Mouse (Mus musculus) kidney, embryonic 16.5 days (tissue): Measurements from ENCODE around the gene Tmem44. TPM values are rescaled to one million over a fixed set of nuclear protein-coding genes. Genes with fewer than 3 reads are reported as not detected.
A peak's percentile ranks its signal among the peaks of the same experiment; 100 is the strongest.

Experiments
- ATAC-seq: fragments of 200-750 bp; cut with Nextera tagmentation; 2 replicates; pipeline ENCODE4 v1.8.0; 2017; ENCODE audit warnings: moderate TSS enrichment; ENCODE audit not compliant: low FRiP score, low TSS enrichment
- H3K27ac ChIP-seq: fragments of 300-500 bp; sonication (generic); 2 replicates; pipeline ENCODE4 v1.5.1; 2014; ENCODE audit warnings: low read length
- H3K27me3 ChIP-seq: fragments of 300-500 bp; sonication (generic); 2 replicates; pipeline ENCODE4 v1.6.1; 2014; ENCODE audit warnings: low read length, control low read depth, mixed read lengths; ENCODE audit not compliant: insufficient read depth
- H3K36me3 ChIP-seq: fragments of 300-500 bp; sonication (generic); 2 replicates; pipeline ENCODE4 v1.6.1; 2014; ENCODE audit warnings: low read length, control low read depth, mixed read lengths; ENCODE audit not compliant: insufficient read depth
- H3K4me1 ChIP-seq: fragments of 300-500 bp; sonication (generic); 2 replicates; pipeline ENCODE4 v1.6.1; 2014; ENCODE audit warnings: low read length, control low read depth, mixed read lengths; ENCODE audit not compliant: insufficient read depth
- H3K4me2 ChIP-seq: fragments of 300-500 bp; sonication (generic); replicated peaks from 2 replicates; pipeline ENCODE4 v1.6.1; 2014; ENCODE audit warnings: low read depth, low read length
- H3K4me3 ChIP-seq: fragments of 300-500 bp; sonication (generic); 2 replicates; pipeline ENCODE4 v1.5.1; 2014; ENCODE audit warnings: mild to moderate bottlenecking, low read length
- H3K9ac ChIP-seq: fragments of 300-500 bp; sonication (generic); replicated peaks from 2 replicates; pipeline ENCODE4 v1.6.1; 2014; ENCODE audit warnings: low read length
- H3K9me3 ChIP-seq: fragments of 300-500 bp; sonication (generic); 2 replicates; pipeline ENCODE4 v1.6.1; 2016; ENCODE audit warnings: low read length, control low read depth
- WGBS: fragments of 180-500 bp; shearing (Covaris S2); extraction: QIAGEN DNeasy Blood & Tissue Kit; methylation state at CpG from one replicate; pipeline ENCODE4 v1.1.7; 2014; 5-methylcytosine and 5-hydroxymethylcytosine counted together
- polyA plus RNA-seq: library from polyadenylated mRNA; unstranded; fragments of >200 nt; fragmentation: Nextera tagmentation; extraction: Ambion mirVana; gene quantifications from 2 replicates; pipeline ENCODE4 v1.2.1, GENCODE M21; 2015

Gene Tmem44
- polyA plus RNA-seq, 1 experiment from 2014 or later: 16.8 TPM

GRCm38 (mm10) chr16:30539433-30539832, 11.2 kb downstream of the Tmem44 start:
- H3K9me3 ChIP-seq: no peaks in the 10 kb centered on the region
- H3K4me2 ChIP-seq: no peak overlapping the region
- H3K4me1 ChIP-seq: 0 out of 2 replicates have a peak, but pooled peaks cover 3% of the 10 kb centered on the region
- no peaks in the 10 kb centered on the region for H3K36me3 ChIP-seq
- WGBS: 25% methylated on average over 10 of the region's 10 CpGs
- peak; percentile 10; the same call in 1 of the 2 replicates for ATAC-seq
- no peaks in the 10 kb centered on the region for H3K27me3 ChIP-seq
- H3K27ac ChIP-seq: no peak overlapping the region
- no peak overlapping the region for H3K4me3 ChIP-seq
- H3K9ac ChIP-seq: no peak overlapping the region

DNA sequence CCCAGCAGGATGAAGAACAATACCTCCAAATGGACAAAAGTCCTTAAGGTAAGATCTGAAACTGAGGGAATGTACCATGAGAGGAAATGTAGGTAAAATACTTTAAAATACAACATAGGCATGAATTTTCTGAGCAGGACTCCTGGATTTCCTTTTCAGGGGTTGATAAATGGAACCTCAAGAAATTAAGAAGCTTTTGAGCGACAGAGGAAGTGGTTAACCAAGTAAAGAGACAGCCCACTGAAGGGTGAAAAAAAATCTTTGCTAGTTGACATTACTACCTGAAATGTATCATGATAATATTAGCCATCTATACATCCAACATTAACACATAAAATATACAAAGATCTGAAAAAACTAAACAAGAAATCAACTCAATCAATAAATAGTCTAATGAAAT, 15.6 kb downstream of the Tmem44 start:
- Histone ChIP-seq H3K4me2 (no peak overlapping the region), H3K9me3 (no peaks in the 10 kb centered on the region), H3K4me3 (no peak overlapping the region), H3K27me3 (no peaks in the 10 kb centered on the region), H3K27ac (no peak overlapping the region), H3K9ac (no peak overlapping the region), H3K4me1 (0 out of 2 replicates have a peak, but pooled peaks cover under 1% of the 10 kb centered on the region), H3K36me3 (no peaks in the 10 kb centered on the region)
- no peak for ATAC-seq
- WGBS: 81% methylated on average over 1 of the region's 1 CpGs

DNA sequence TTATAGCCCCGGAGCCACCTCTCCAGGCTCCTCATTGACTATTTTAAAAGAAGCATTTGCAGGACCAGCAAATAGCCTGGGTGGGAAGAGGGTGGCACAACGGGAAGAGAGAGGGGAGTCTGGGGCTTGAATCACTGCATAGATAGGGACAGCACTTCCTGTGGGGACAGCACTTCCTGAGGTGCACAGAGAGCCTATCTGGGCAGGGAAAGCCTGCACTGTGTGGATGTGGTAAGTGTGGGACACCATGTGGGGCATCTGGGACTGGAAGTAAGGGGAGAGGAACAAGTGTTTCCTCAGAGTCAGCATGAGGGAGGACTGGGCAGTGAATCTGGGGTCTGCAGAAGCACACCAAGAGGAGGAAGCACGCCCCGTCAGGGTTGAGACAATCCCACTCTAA, 17.1 kb downstream of the Tmem44 start:
- Histone ChIP-seq H3K9me3 (no peaks in the 10 kb centered on the region), H3K4me2 (no peak overlapping the region), H3K4me3 (no peak overlapping the region), H3K27me3 (no peaks in the 10 kb centered on the region), H3K27ac (no peak overlapping the region), H3K36me3 (no peaks in the 10 kb centered on the region), H3K4me1 (no peaks in the 10 kb centered on the region), H3K9ac (no peak overlapping the region)
- ATAC-seq: no peak
- 44% methylated on average over 4 of the region's 4 CpGs for WGBS

- no peak overlapping the region for H3K4me3 ChIP-seq
- H3K27me3 ChIP-seq: no peaks in the 10 kb centered on the region
- H3K9me3 ChIP-seq: no peaks in the 10 kb centered on the region
- H3K4me1 ChIP-seq: no peaks in the 10 kb centered on the region
- no peaks in the 10 kb centered on the region for H3K36me3 ChIP-seq
- ATAC-seq: no peak
- H3K4me2 ChIP-seq: no peak overlapping the region
- H3K27ac ChIP-seq: no peak overlapping the region
- WGBS: 8% methylated on average over 1 of the region's 1 CpGs
- no peak overlapping the region for H3K9ac ChIP-seq
These were observed 17.7 kb downstream of the Tmem44 start for GRCm38 (mm10) chr16:30532929-30533328.

DNA sequence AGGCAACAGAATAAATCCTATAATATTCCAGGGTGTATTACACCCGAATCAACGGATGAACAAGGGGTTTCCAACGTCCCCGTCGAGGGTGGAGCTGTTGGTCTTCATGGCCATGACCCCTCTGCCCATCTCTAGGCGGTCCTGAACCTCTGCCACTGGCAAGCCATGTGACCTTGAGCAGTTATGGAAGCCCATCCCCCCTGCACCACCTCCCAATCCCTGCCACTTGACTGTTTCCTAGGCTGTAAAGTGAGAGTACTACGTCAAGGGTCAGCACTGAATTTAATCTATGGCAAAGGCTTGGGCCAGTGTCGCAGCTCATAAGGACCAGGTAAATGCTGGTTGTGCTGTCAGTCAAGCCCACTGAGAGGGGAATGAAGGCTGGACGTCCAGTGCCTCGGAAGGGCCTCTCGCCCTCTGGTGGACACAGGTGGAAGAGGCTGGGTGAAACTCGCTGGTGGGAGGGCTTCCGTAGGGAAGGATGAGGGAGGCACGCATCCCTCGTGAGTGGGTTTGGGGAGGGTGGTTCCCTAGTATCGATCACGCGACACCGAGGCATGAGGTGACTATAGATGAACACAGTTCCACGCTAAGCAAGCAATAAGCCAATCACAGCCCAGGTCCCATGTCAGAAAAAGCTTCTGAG, 18.8 kb downstream of the Tmem44 start:
- WGBS: 30% methylated on average over 20 of the region's 20 CpGs
- Histone ChIP-seq H3K4me3 (no peak overlapping the region), H3K27ac (no peak overlapping the region), H3K4me1 (no peaks in the 10 kb centered on the region), H3K27me3 (no peaks in the 10 kb centered on the region), H3K36me3 (no peaks in the 10 kb centered on the region), H3K9me3 (no peaks in the 10 kb centered on the region), H3K9ac (no peak overlapping the region), H3K4me2 (peak overlapping the region; percentile 36; the same call in 1 of the 2 replicates)
- ATAC-seq: peak; percentile 35; the same call in 1 of the 2 replicates

DNA sequence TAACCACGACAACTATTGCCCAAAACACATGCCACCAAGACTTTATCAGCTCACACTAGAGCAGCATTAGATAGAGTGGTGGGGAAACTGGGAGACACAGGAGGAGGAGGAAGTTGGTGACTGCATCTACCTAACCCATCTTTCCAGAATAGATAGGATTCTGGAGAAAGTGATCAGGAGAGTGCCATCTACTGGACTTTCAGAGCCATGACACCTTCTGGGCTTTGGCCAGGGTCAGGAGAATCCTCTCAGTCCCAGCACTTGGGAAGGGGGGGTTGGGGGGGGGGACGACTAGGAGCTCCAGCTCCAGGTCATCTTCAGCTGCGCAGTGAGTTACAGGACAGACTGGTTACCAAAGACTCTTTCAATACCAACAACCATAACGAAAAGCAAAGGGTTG, 19.8 kb downstream of the Tmem44 start:
- Histone ChIP-seq H3K9ac (no peak overlapping the region), H3K9me3 (no peaks in the 10 kb centered on the region), H3K4me3 (no peak overlapping the region), H3K4me1 (no peaks in the 10 kb centered on the region), H3K27me3 (no peaks in the 10 kb centered on the region), H3K27ac (no peak overlapping the region), H3K36me3 (no peaks in the 10 kb centered on the region), H3K4me2 (no peak overlapping the region)
- no peak for ATAC-seq
- WGBS: 45% methylated on average over 4 of the region's 4 CpGs

DNA sequence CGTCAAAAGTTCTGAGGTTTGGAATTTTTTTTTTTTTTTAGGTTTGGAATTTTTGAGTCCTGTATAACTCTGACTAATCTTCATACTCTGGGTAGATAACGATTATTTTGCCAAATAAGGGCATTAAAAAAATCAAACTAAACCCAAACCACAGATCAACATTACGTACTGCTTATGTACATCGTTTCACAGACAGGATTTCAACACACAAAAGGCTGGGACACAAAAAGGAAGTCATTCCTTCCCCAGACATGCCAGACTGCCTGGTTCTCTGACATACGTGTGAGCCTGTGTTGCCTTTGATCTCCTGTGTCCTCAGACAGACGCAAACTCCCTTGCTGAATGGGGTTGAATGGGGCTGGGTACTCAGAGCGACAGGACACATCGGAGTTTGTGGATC, 22.3 kb downstream of the Tmem44 start:
- H3K27me3 ChIP-seq: no peaks in the 10 kb centered on the region
- H3K4me1 ChIP-seq: no peaks in the 10 kb centered on the region
- no peaks in the 10 kb centered on the region for H3K9me3 ChIP-seq
- 88% methylated on average over 8 of the region's 8 CpGs for WGBS
- no peak for ATAC-seq
- no peak overlapping the region for H3K9ac ChIP-seq
- 0 out of 2 replicates have a peak, but pooled peaks cover 8% of the 10 kb centered on the region for H3K36me3 ChIP-seq
- no peak overlapping the region for H3K27ac ChIP-seq
- no peak overlapping the region for H3K4me2 ChIP-seq
- no peak overlapping the region for H3K4me3 ChIP-seq

DNA sequence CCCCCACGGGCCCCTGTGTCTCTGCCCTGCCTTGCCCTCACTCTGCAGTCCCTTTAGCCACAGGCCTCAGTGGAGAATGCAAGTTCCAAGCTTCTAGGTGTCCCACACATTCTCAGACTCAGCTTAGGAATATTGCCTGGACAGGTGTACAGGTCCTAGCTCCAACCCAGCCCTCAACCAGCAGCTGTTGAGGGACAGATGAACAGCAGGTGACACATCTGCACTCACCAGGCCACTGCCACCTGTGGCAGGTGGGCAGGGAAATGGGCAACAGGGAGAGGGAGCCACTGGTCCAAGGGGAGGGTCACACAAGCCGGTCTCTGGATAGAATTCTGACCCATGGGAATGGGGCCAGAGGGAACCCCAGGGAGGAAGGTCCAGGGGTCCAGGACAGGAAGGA, 22.8 kb downstream of the Tmem44 start:
- 69% methylated on average over 2 of the region's 2 CpGs for WGBS
- H3K27ac ChIP-seq: no peak overlapping the region
- H3K4me3 ChIP-seq: no peak overlapping the region
- H3K27me3 ChIP-seq: no peaks in the 10 kb centered on the region
- H3K4me2 ChIP-seq: no peak overlapping the region
- H3K9me3 ChIP-seq: no peaks in the 10 kb centered on the region
- no peak overlapping the region for H3K9ac ChIP-seq
- no peaks in the 10 kb centered on the region for H3K4me1 ChIP-seq
- no peak for ATAC-seq
- 0 out of 2 replicates have a peak, but pooled peaks cover 8% of the 10 kb centered on the region for H3K36me3 ChIP-seq

DNA sequence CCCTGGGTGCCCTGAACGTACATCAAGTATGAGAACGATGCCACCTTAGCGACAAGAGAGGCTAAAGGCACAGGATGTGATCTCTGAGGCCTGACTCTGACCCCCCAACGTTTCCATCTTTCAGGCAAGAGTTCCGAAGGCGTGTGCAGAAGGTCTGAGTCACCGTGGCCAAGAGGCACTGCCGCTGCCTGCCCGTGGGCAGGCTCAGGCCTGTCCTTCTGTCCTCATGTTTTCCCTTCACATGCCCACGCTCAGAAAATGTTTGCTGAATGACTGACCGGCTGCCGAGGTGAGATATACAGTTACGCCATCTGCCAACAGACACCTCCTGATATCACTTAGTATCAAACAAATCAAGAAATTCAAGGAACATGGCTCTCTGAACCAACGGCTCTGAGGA, 24.9 kb downstream of the Tmem44 start:
- no peaks in the 10 kb centered on the region for H3K9me3 ChIP-seq
- H3K4me2 ChIP-seq: no peak overlapping the region
- H3K27me3 ChIP-seq: no peaks in the 10 kb centered on the region
- no peak overlapping the region for H3K27ac ChIP-seq
- no peak overlapping the region for H3K9ac ChIP-seq
- no peaks in the 10 kb centered on the region for H3K4me1 ChIP-seq
- ATAC-seq: no peak
- H3K4me3 ChIP-seq: no peak overlapping the region
- H3K36me3 ChIP-seq: 0 out of 2 replicates have a peak, but pooled peaks cover 8% of the 10 kb centered on the region
- 68% methylated on average over 14 of the region's 14 CpGs for WGBS

GRCm38 (mm10) chr16:30524481-30524880, 26.2 kb downstream of the Tmem44 start:
- no peak for ATAC-seq
- WGBS: 89% methylated on average over 6 of the region's 6 CpGs
- H3K4me2 ChIP-seq: no peak overlapping the region

More at GRCm38 (mm10) chr16:30524481-30524880, 26.2 kb downstream of the Tmem44 start:
- H3K9ac ChIP-seq: no peak overlapping the region
- no peak overlapping the region for H3K27ac ChIP-seq
- H3K4me3 ChIP-seq: no peak overlapping the region
- H3K9me3 ChIP-seq: no peaks in the 10 kb centered on the region
- H3K36me3 ChIP-seq: 0 out of 2 replicates have a peak, but pooled peaks cover 8% of the 10 kb centered on the region
- no peaks in the 10 kb centered on the region for H3K4me1 ChIP-seq
- H3K27me3 ChIP-seq: no peaks in the 10 kb centered on the region
